Mouse (Mus musculus): ENCODE results near the gene 1810049J17Rik. TPM values are rescaled to one million over a fixed set of nuclear protein-coding genes. Genes with fewer than 3 reads are reported as not detected.
A peak's percentile ranks its signal among the peaks of the same experiment; 100 is the strongest.

Gene 1810049J17Rik
- polyA plus RNA-seq, 1 experiment from 2014 or later: 1.3 TPM

DNA sequence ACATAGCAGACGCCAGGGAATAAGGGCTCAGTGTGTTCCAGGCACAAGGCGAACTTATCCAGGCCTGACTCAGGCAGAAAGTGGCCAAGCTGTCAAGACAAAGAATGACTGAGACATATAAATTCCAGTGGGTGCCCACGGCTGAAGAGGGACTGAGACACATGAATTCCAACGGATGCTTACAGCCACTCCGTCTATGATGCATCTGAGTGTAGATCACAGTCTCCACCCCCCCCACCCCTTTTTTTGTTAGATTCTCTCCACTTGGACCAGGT, 36.2 kb downstream of the 1810049J17Rik start:
- DNase-seq: no peak
- no peak for TF ChIP-seq CTCF (IDR thresholded peaks at IDR 0.05; ENCODE audit: low read depth)
- H3K9me3 ChIP-seq (ENCODE audit: low read depth, low read length): no peaks in the 10 kb centered on the region
- H3K4me1 ChIP-seq (ENCODE audit: insufficient read depth): 0 out of 2 replicates have a peak, but pooled peaks cover 3% of the 10 kb centered on the region
- no peak for ATAC-seq (ENCODE audit: insufficient read depth)
- H3K27me3 ChIP-seq (ENCODE audit: insufficient read depth, low read length): no peaks in the 10 kb centered on the region
- no peak overlapping the region for H3K27ac ChIP-seq (ENCODE audit: low read depth)
- no peaks in the 10 kb centered on the region for H3K36me3 ChIP-seq (ENCODE audit: insufficient read depth)
- WGBS: 47% methylated on average over 5 of the region's 5 CpGs
- H3K9ac ChIP-seq: no peak overlapping the region
- H3K4me3 ChIP-seq (ENCODE audit: low read depth, low read length): no peak overlapping the region
- H3K4me2 ChIP-seq: no peak overlapping the region

GRCm38 (mm10) chr15:12284794-12285534, 36.7 kb downstream of the 1810049J17Rik start:
- Histone ChIP-seq H3K4me1 (ENCODE audit: insufficient read depth) (0 out of 2 replicates have a peak, but pooled peaks cover 3% of the 10 kb centered on the region), H3K4me3 (ENCODE audit: low read depth, low read length) (no peak overlapping the region), H3K36me3 (ENCODE audit: insufficient read depth) (no peaks in the 10 kb centered on the region), H3K9me3 (ENCODE audit: low read depth, low read length) (no peaks in the 10 kb centered on the region), H3K27ac (ENCODE audit: low read depth) (no peak overlapping the region), H3K27me3 (ENCODE audit: insufficient read depth, low read length) (no peaks in the 10 kb centered on the region), H3K9ac (no peak overlapping the region), H3K4me2 (no peak overlapping the region)
- DNase-seq (peak; percentile 38), ATAC-seq (ENCODE audit: insufficient read depth) (no peak)
- WGBS: 53% methylated on average over 6 of the region's 6 CpGs
- no peak for TF ChIP-seq CTCF (IDR thresholded peaks at IDR 0.05; ENCODE audit: low read depth)

DNA sequence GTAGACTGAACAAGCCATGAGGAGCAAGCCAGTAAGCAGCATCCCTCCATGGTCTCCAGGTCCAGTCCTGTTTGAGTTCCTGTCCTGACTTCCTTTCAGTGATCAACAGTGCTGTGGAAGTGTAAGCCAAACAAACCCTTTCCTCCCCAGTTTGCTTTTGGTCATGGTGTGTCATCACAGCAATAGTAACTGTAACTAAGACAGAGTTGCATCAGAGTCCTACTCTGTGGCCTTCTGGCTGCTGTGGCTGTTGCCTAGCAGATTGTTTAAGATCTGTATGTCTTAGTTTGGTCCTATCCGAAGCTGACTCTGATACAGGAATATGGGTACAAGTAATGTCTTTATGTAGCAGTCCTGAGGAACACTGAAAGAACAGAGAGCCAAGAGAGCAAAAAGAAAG, 41.9 kb downstream of the 1810049J17Rik start:
- no peak overlapping the region for H3K4me3 ChIP-seq (ENCODE audit: low read depth, low read length)
- no peaks in the 10 kb centered on the region for H3K27me3 ChIP-seq (ENCODE audit: insufficient read depth, low read length)
- 87% methylated on average over 1 of the region's 1 CpGs for WGBS

DNA sequence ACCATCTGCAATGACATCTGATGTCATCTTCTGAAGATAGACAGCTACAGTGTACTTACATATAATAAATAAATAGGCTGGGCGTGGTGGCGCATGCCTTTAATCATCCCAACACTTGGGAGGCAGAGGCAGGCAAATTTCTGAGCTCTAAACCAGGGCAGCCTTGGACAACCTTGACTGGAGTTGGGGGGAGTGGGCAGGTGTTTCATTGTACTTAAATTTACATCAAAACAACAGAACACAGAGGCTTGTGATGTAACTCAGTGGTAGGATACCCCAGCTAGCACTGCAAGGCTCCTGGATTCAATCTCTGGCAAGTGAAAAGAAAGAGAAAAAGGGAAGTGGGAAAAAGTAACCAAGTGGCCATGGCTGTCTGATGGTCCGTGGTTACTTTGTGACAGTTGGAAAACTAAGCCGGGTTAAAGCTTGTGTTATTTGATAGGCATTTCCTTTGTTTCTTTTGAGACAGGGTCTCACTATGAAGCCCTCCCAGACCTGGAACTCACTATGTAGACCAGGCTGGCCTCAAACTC, 46.5 kb downstream of the 1810049J17Rik start:
- no peaks in the 10 kb centered on the region for H3K27me3 ChIP-seq (ENCODE audit: insufficient read depth, low read length)
- no peak for TF ChIP-seq CTCF (IDR thresholded peaks at IDR 0.05; ENCODE audit: low read depth)
- WGBS: 77% methylated on average over 4 of the region's 4 CpGs
- H3K27ac ChIP-seq (ENCODE audit: low read depth): no peak overlapping the region
- DNase-seq (no peak), ATAC-seq (ENCODE audit: insufficient read depth) (no peak)
- H3K9me3 ChIP-seq (ENCODE audit: low read depth, low read length): no peaks in the 10 kb centered on the region
- H3K4me3 ChIP-seq (ENCODE audit: low read depth, low read length): no peak overlapping the region
- H3K4me2 ChIP-seq: no peak overlapping the region
- peaks cover 9% of the 10 kb centered on the region for H3K36me3 ChIP-seq (ENCODE audit: insufficient read depth)
- H3K9ac ChIP-seq: no peak overlapping the region
- no peaks in the 10 kb centered on the region for H3K4me1 ChIP-seq (ENCODE audit: insufficient read depth)

More for the DNA sequence above, 41.9 kb downstream of the 1810049J17Rik start:
- Histone ChIP-seq H3K9ac (no peak overlapping the region), H3K36me3 (ENCODE audit: insufficient read depth) (no peaks in the 10 kb centered on the region), H3K9me3 (ENCODE audit: low read depth, low read length) (no peaks in the 10 kb centered on the region), H3K27ac (ENCODE audit: low read depth) (no peak overlapping the region), H3K4me2 (no peak overlapping the region), H3K4me1 (ENCODE audit: insufficient read depth) (no peaks in the 10 kb centered on the region)
- no peak for TF ChIP-seq CTCF (IDR thresholded peaks at IDR 0.05; ENCODE audit: low read depth)
- DNase-seq: no peak
- ATAC-seq (ENCODE audit: insufficient read depth): no peak

GRCm38 (mm10) chr15:12274053-12274769, 47.5 kb downstream of the 1810049J17Rik start:
- no peak overlapping the region for H3K9ac ChIP-seq
- H3K4me1 ChIP-seq (ENCODE audit: insufficient read depth): no peaks in the 10 kb centered on the region
- H3K4me3 ChIP-seq (ENCODE audit: low read depth, low read length): no peak overlapping the region
- H3K4me2 ChIP-seq: no peak overlapping the region
- TF ChIP-seq CTCF (IDR thresholded peaks at IDR 0.05; ENCODE audit: low read depth): no peak
- H3K9me3 ChIP-seq (ENCODE audit: low read depth, low read length): no peaks in the 10 kb centered on the region
- H3K27ac ChIP-seq (ENCODE audit: low read depth): no peak overlapping the region
- WGBS: 65% methylated on average over 4 of the region's 4 CpGs
- H3K36me3 ChIP-seq (ENCODE audit: insufficient read depth): peaks cover 17% of the 10 kb centered on the region
- no peaks in the 10 kb centered on the region for H3K27me3 ChIP-seq (ENCODE audit: insufficient read depth, low read length)
- no peak for ATAC-seq (ENCODE audit: insufficient read depth)
- peak; percentile 18 for DNase-seq

- TF ChIP-seq CTCF (IDR thresholded peaks at IDR 0.05; ENCODE audit: low read depth): no peak
- no peak overlapping the region for H3K27ac ChIP-seq (ENCODE audit: low read depth)
- H3K36me3 ChIP-seq (ENCODE audit: insufficient read depth): peaks cover 25% of the 10 kb centered on the region
- H3K4me2 ChIP-seq: no peak overlapping the region
- no peak for DNase-seq
- no peaks in the 10 kb centered on the region for H3K4me1 ChIP-seq (ENCODE audit: insufficient read depth)
- 82% methylated on average over 12 of the region's 12 CpGs for WGBS
- no peaks in the 10 kb centered on the region for H3K9me3 ChIP-seq (ENCODE audit: low read depth, low read length)
- no peak for ATAC-seq (ENCODE audit: insufficient read depth)
- no peak overlapping the region for H3K4me3 ChIP-seq (ENCODE audit: low read depth, low read length)
- no peak overlapping the region for H3K9ac ChIP-seq
- H3K27me3 ChIP-seq (ENCODE audit: insufficient read depth, low read length): no peaks in the 10 kb centered on the region
Measured at GRCm38 (mm10) chr15:12273325-12274052, 48.2 kb downstream of the 1810049J17Rik start.

Other genes starting within 250 kb of the 1810049J17Rik start
- 148 and 158 TPM in 2 replicates for gene Zfr, start 204.1 kb downstream of the 1810049J17Rik start, polyA plus RNA-seq (2014; fragmentation: Nextera tagmentation; extraction: Ambion mirVana)
- gene Mtmr12, start 116.9 kb downstream of the 1810049J17Rik start, polyA plus RNA-seq (2014; fragmentation: Nextera tagmentation; extraction: Ambion mirVana): 23.4 and 23.5 TPM in 2 replicates
- 91.2 and 96.3 TPM in 2 replicates for gene Golph3, start 449 bp downstream of the 1810049J17Rik start, polyA plus RNA-seq (2014; fragmentation: Nextera tagmentation; extraction: Ambion mirVana)

Data from lung, embryonic 14.5 days (tissue).